Mouse (Mus musculus) lung, postnatal 0 days (tissue): ENCODE data around the gene Gm26620.

Experiments
- CTCF ChIP-seq: IDR thresholded peaks from 2 replicates; pipeline ENCODE4 v1.5.1; 2016; ENCODE audit warnings: antibody characterized with exemption, mild to moderate bottlenecking
- EP300 ChIP-seq: IDR thresholded peaks from 2 replicates; pipeline ENCODE4 v1.6.1; 2016; ENCODE audit warnings: antibody characterized with exemption, mild to moderate bottlenecking, control low read depth

DNA sequence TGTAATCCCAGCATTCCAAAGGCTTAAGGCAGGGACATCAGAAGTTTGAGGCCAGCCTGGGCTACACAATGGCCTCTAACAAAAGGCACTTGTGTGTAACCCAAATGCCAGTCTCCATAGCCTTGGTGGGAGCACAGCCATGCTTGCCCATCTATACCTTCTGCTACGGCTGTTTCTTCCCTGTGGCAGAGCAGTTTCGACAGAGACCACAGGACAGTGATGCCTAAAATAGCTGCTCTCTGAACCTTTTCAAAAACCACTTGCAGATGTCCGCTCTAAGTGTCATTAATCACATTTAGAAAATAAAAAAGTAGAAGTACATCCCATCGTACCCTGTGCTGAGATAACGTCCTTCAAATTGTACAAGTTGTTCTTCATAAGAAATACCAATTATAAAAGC, 19.5 kb upstream of the Gm26620 start:
- TF ChIP-seq CTCF (no peak), EP300 (no peak)
